Comparison of ENCODE assay signal across 15 mouse cellular contexts in the genomic region with DNA sequence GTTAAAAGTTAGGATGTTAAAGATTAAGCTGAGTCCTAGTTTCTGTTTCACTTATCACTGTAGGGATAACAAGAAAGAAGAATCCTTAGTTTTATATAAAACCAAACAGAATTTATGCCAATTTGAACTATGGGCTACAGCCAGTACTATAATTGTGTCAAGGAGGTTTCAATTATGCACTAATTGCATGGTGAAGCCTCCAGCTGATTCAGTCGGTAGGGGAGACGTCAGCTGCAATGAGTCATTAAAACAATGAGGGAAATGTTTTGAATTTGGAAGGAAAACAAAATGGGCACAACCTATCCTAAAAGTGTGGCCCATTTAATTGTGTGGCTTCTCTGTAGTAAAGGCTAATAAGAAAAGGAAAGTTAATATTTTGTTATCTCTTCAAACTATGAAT. TPM values are rescaled to one million over a fixed set of nuclear protein-coding genes. Genes with fewer than 3 reads are reported as not detected.
"Had no signal": no experiment of that assay in that cellular context is flagged by ENCODE, and none has a peak within 500 bp of the region (broad histone marks: within the 10 kb centered on the region; RNA-seq: fewer than 3 reads in every experiment).

No protein-coding gene starts in this region.

- DNase-seq: kidney, postnatal 14 days; lung, adult 2 months; lung, postnatal 36 days; midbrain, embryonic 14.5 days; right cerebral cortex, postnatal 14 days; thymus, postnatal 36 days had no signal

- H3K4me1 ChIP-seq: limb, embryonic 10.5 days; liver, embryonic 15.5 days; neural tube, embryonic 12.5 days; stomach, embryonic 15.5 days had no signal

- H3K27me3 ChIP-seq: liver, embryonic 15.5 days; neural tube, embryonic 12.5 days; stomach, embryonic 15.5 days had no signal

- H3K27ac ChIP-seq: left cerebral cortex, adult 2 months; limb, embryonic 10.5 days; liver, embryonic 15.5 days; neural tube, embryonic 12.5 days; stomach, embryonic 15.5 days had no signal

- H3K36me3 ChIP-seq: neural tube, embryonic 12.5 days had no signal

- H3K4me3 ChIP-seq: left cerebral cortex, adult 2 months; limb, embryonic 10.5 days; liver, embryonic 15.5 days; neural tube, embryonic 12.5 days; stomach, embryonic 15.5 days had no signal

- ATAC-seq: lung, postnatal 0 days had no signal

- H3K4me2 ChIP-seq: liver, embryonic 11.5 days; liver, embryonic 15.5 days; neural tube, embryonic 12.5 days; stomach, embryonic 15.5 days had no signal

- H3K9ac ChIP-seq: liver, embryonic 15.5 days; neural tube, embryonic 12.5 days; stomach, embryonic 15.5 days had no signal

- H3K9me3 ChIP-seq: limb, embryonic 10.5 days; liver, embryonic 15.5 days; neural tube, embryonic 12.5 days; stomach, embryonic 15.5 days had no signal

RNA-seq across cellular contexts. Expression of a gene that starts 20.7 kb away (rescaled TPM):
- total RNA-seq: megakaryocyte progenitor cell, adult 5-6 weeks had no signal
- polyA plus RNA-seq: testis, adult 2 months had no signal
